ENCODE assay signal across 11 mouse cellular contexts in the genomic region with DNA sequence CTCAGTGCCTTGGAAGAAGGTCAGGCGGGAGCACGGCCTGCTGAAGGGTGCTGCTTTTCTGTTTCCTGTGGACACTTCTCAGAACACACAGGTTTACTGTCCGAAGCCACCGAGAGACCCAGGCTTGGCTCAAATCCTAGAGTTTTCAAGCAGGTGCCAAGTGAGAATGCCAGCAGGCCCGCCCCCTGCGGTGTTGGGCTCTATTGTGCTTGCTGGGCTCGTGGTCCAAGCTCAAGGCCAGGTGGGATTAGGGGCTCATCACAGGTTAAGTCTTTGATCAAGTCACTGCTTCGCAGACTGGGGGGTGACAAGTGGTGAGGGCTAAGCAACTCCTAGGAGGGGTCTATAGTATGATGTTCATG. TPM values are rescaled to one million over a fixed set of nuclear protein-coding genes. Genes with fewer than 3 reads are reported as not detected.
DNase-seq lines count a peak whose midpoint lies in the region; ATAC-seq and TF ChIP-seq lines count a peak whose summit lies in the region.
"Had no signal": no experiment of that assay in that cellular context is flagged by ENCODE, and none has a peak within 500 bp of the region (broad histone marks: within the 10 kb centered on the region; RNA-seq: fewer than 3 reads in every experiment).

No protein-coding gene starts in this region.

- DNase-seq in heart, adult 8-10 months (ENCODE audit: low spot score): no peak
- DNase-seq in midbrain, embryonic 10.5 days (ENCODE audit: low spot score): no peak
- DNase-seq in thymus, postnatal 25 days: no peak
- DNase-seq in frontal cortex, adult 2 months (ENCODE audit: extremely low spot score in 1 of 2, low spot score in 1 of 2): no peak

- no peak overlapping the region for H3K27ac ChIP-seq in heart, embryonic 16.5 days (ENCODE audit: low read length)
- H3K27ac ChIP-seq in bone marrow macrophage, adult 2 months (ENCODE audit: insufficient read depth, low read depth, low read length): no peak overlapping the region
- H3K27ac ChIP-seq in forebrain, embryonic 13.5 days: no peak overlapping the region
- H3K27ac ChIP-seq in midbrain, embryonic 10.5 days (replicated peaks): peak overlapping the region; percentile 78; the same call in 1 of the 2 replicates

- no peak for TF ChIP-seq CTCF in bone marrow macrophage, adult 2 months (IDR thresholded peaks at IDR 0.05; ENCODE audit: low read depth, low read length)

- TF ChIP-seq POLR2A in bone marrow macrophage, adult 2 months (IDR thresholded peaks at IDR 0.05; ENCODE audit: borderline replicate concordance, low read depth, low read length): no peak

- no peak for ATAC-seq in heart, embryonic 16.5 days (replicated peaks; ENCODE audit: extremely low read depth, insufficient read depth, low FRiP score)
- ATAC-seq in forebrain, embryonic 13.5 days: no peak
- no peak for ATAC-seq in cerebellum, adult (ENCODE audit: insufficient number of reproducible peaks, low FRiP score, low TSS enrichment)

- H3K9ac ChIP-seq in heart, embryonic 16.5 days (ENCODE audit: low read length): no peak overlapping the region
- peak overlapping the region; percentile 63 for H3K9ac ChIP-seq in forebrain, embryonic 13.5 days

- H3K4me3 ChIP-seq in heart, embryonic 16.5 days (ENCODE audit: low read length): peak overlapping the region; percentile 48
- peak overlapping the region; percentile 44 for H3K4me3 ChIP-seq in bone marrow macrophage, adult 2 months (ENCODE audit: insufficient read depth, low read length)
- peak overlapping the region; percentile 47 for H3K4me3 ChIP-seq in forebrain, embryonic 13.5 days
- H3K4me3 ChIP-seq in midbrain, embryonic 10.5 days: peak overlapping the region; percentile 73

- H3K4me2 ChIP-seq in heart, embryonic 16.5 days (ENCODE audit: low read depth, low read length): peak overlapping the region; percentile 67
- H3K4me2 ChIP-seq in forebrain, embryonic 13.5 days: peak overlapping the region; percentile 88

- H3K9me3 ChIP-seq in heart, embryonic 16.5 days (replicated peaks; ENCODE audit: control insufficient read depth, low read length): peaks cover 6% of the 10 kb centered on the region
- H3K9me3 ChIP-seq in forebrain, embryonic 13.5 days (replicated peaks): no peaks in the 10 kb centered on the region
- 0 out of 2 replicates have a peak, but pooled peaks cover 6% of the 10 kb centered on the region for H3K9me3 ChIP-seq in midbrain, embryonic 10.5 days (replicated peaks)

- H3K27me3 ChIP-seq in heart, embryonic 16.5 days (ENCODE audit: control insufficient read depth, insufficient read depth, low read length): peaks cover 65% of the 10 kb centered on the region
- peaks cover 77% of the 10 kb centered on the region for H3K27me3 ChIP-seq in forebrain, embryonic 13.5 days
- H3K27me3 ChIP-seq in midbrain, embryonic 10.5 days (ENCODE audit: low read depth, poor library complexity, severe bottlenecking): peaks cover 82% of the 10 kb centered on the region

- WGBS in heart, embryonic 16.5 days: 9% methylated on average over 8 of the region's 8 CpGs
- 1% methylated on average over 8 of the region's 8 CpGs for WGBS in forebrain, embryonic 13.5 days
- 5% methylated on average over 8 of the region's 8 CpGs for WGBS in midbrain, embryonic 10.5 days

- H3K4me1 ChIP-seq in heart, embryonic 16.5 days (ENCODE audit: control insufficient read depth, insufficient read depth, low read length): peaks cover 2% of the 10 kb centered on the region; the same call in 1 of the 2 replicates
- no peaks in the 10 kb centered on the region for H3K4me1 ChIP-seq in bone marrow macrophage, adult 2 months (ENCODE audit: control insufficient read depth, insufficient read depth, low read length)
- peaks cover 23% of the 10 kb centered on the region for H3K4me1 ChIP-seq in forebrain, embryonic 13.5 days
- peaks cover 31% of the 10 kb centered on the region for H3K4me1 ChIP-seq in midbrain, embryonic 10.5 days

- no peaks in the 10 kb centered on the region for H3K36me3 ChIP-seq in heart, embryonic 16.5 days (ENCODE audit: control insufficient read depth, insufficient read depth)
- no peaks in the 10 kb centered on the region for H3K36me3 ChIP-seq in forebrain, embryonic 13.5 days (ENCODE audit: poor library complexity, severe bottlenecking)
- H3K36me3 ChIP-seq in midbrain, embryonic 10.5 days: no peaks in the 10 kb centered on the region

RNA-seq across cellular contexts. Expression of a gene that starts 0.3 kb away (rescaled TPM):
- polyA plus RNA-seq in heart, embryonic 16.5 days (2015; fragmentation: Nextera tagmentation; extraction: Ambion mirVana): 0.54 and 1.9 TPM in 2 replicates
- total RNA-seq in heart, adult 8-10 months (2022): 10 to 100 TPM in 2 of 4 experiments, 1 to 10 TPM in 2; 4.4 to 10.6 (median 8.5) TPM
- 0.73 and 1.5 TPM in 2 replicates for polyA plus RNA-seq in bone marrow macrophage, adult 2 months (2012; ENCODE audit: insufficient read depth, insufficient read length, missing spikeins)
- polyA plus RNA-seq in forebrain, embryonic 13.5 days (2015; fragmentation: Nextera tagmentation; extraction: Ambion mirVana): 6.6 and 11.3 TPM in 2 replicates
- polyA plus RNA-seq in midbrain, embryonic 10.5 days (2016; fragmentation: Nextera tagmentation; extraction: Ambion mirVana): 5.4 and 9.3 TPM in 2 replicates
- 125 and 137 TPM in 2 replicates for polyA plus RNA-seq in frontal cortex, adult 2 months (2012; rRNA removed)
- total RNA-seq: MEL had no signal

RNA-seq across cellular contexts. Expression of a gene that starts 44.7 kb away (rescaled TPM):
- polyA plus RNA-seq in heart, embryonic 16.5 days (2015; fragmentation: Nextera tagmentation; extraction: Ambion mirVana): not detected in 2 replicates
- not detected for total RNA-seq in heart, adult 8-10 months (2022)
- not detected in 2 replicates for polyA plus RNA-seq in bone marrow macrophage, adult 2 months (2012; ENCODE audit: insufficient read depth, insufficient read length, missing spikeins)
- 13.0 and 13.1 TPM in 2 replicates for polyA plus RNA-seq in forebrain, embryonic 13.5 days (2015; fragmentation: Nextera tagmentation; extraction: Ambion mirVana)
- 33.7 and 34.4 TPM in 2 replicates for polyA plus RNA-seq in midbrain, embryonic 10.5 days (2016; fragmentation: Nextera tagmentation; extraction: Ambion mirVana)
- polyA plus RNA-seq in frontal cortex, adult 2 months (2012; rRNA removed): 0.13 and 0.24 TPM in 2 replicates
- total RNA-seq: left cerebral cortex, postnatal 10 days; MEL had no signal
- polyA plus RNA-seq: spleen, adult 2 months had no signal

Comparison
In these comparisons a context has a peak if more than half of its experiments do, and no peak if none do; other contexts are left out.
1. RNA of a gene that starts 0.3 kb away (polyA plus RNA-seq): 125 to 137 TPM in frontal cortex, adult 2 months; 6.6 to 11.3 TPM in forebrain, embryonic 13.5 days, 5.4 to 9.3 TPM in midbrain, embryonic 10.5 days, 0.73 to 1.5 TPM in bone marrow macrophage, adult 2 months and 0.54 to 1.9 TPM in heart, embryonic 16.5 days; every median in the first group is over 10 times any median in the second.
2. RNA of a gene that starts 44.7 kb away (polyA plus RNA-seq): 33.7 to 34.4 TPM in midbrain, embryonic 10.5 days and 13.0 to 13.1 TPM in forebrain, embryonic 13.5 days; 0.13 to 0.24 TPM in frontal cortex, adult 2 months, not detected in heart, embryonic 16.5 days and not detected in bone marrow macrophage, adult 2 months; every median in the first group is over 10 times any median in the second.
3. Peak in every context shown above with its lines, with median percentiles within 50 percentile points of each other: H3K4me3 ChIP-seq.